Mouse (Mus musculus) kidney, adult 2 months (tissue): Measurements from ENCODE around the gene Rab1a. TPM values are rescaled to one million over a fixed set of nuclear protein-coding genes. Genes with fewer than 3 reads are reported as not detected.

Source experiments
- DNase-seq: peaks from one replicate; pipeline ENCODE4 v3.0.0; 2021
- H3K27ac ChIP-seq: fragments of 200-500 bp; 2 replicates; pipeline ENCODE4 v1.5.1; 2012; ENCODE audit warnings: low read depth, low read length, control low read depth, inconsistent platforms; ENCODE audit not compliant: insufficient read depth
- H3K27me3 ChIP-seq: fragments of 200-500 bp; replicated peaks from 2 replicates; pipeline ENCODE4 v1.6.1; 2012; ENCODE audit warnings: mild to moderate bottlenecking, moderate library complexity, low read length, inconsistent platforms; ENCODE audit not compliant: control insufficient read depth, insufficient read depth
- H3K36me3 ChIP-seq: fragments of 200-500 bp; 2 replicates; pipeline ENCODE4 v1.6.1; 2012; ENCODE audit warnings: mild to moderate bottlenecking, moderate library complexity, low read length, inconsistent platforms; ENCODE audit not compliant: control insufficient read depth, insufficient read depth
- H3K4me1 ChIP-seq: fragments of 200-500 bp; 2 replicates; pipeline ENCODE4 v1.6.1; 2011; ENCODE audit warnings: low read length; ENCODE audit not compliant: control insufficient read depth, insufficient read depth
- H3K4me3 ChIP-seq: fragments of 200-500 bp; 2 replicates; pipeline ENCODE4 v1.5.1; 2011; ENCODE audit warnings: mild to moderate bottlenecking, low read depth, low read length, control low read depth; ENCODE audit not compliant: insufficient read depth
- CTCF ChIP-seq: fragments of 200-500 bp; conservative IDR thresholded peaks from 2 replicates; pipeline ENCODE4 v1.5.1; 2011; ENCODE audit warnings: low read depth, mild to moderate bottlenecking, control low read depth, low read length, moderate library complexity, mixed read lengths; ENCODE audit not compliant: insufficient read depth, insufficient read length
- POLR2A ChIP-seq: fragments of 200-500 bp; IDR thresholded peaks from one replicate; pipeline ENCODE4 v1.6.1; 2011; ENCODE audit warnings: low read depth, low read length, control low read depth
- WGBS: fragments of 180-500 bp; shearing (Covaris S2); methylation state at CpG from one replicate; pipeline ENCODE4 v1.1.7; 2018; 5-methylcytosine and 5-hydroxymethylcytosine counted together
- polyA plus RNA-seq: library from polyadenylated mRNA; depleted of rRNA; stranded (reverse); fragments of >200 nt; gene quantifications from 2 replicates; pipeline ENCODE4 v1.2.3, GENCODE M21; 2012

Rab1a gene
- polyA plus RNA-seq, 1 experiment, result 119 TPM

GRCm38 (mm10) chr11:20243214-20243913 is 42.1 kb downstream of the Rab1a start:
- no peak overlapping the region for H3K4me3 ChIP-seq
- no peaks in the 10 kb centered on the region for H3K36me3 ChIP-seq
- DNase-seq, result peak; percentile 66
- H3K27me3 ChIP-seq, result no peaks in the 10 kb centered on the region
- TF ChIP-seq POLR2A, result no peak
- no peak for TF ChIP-seq CTCF
- H3K4me1 ChIP-seq, result peaks cover 5% of the 10 kb centered on the region
- no peak overlapping the region for H3K27ac ChIP-seq
- 34% methylated on average over 9 of the region's 9 CpGs for WGBS

GRCm38 (mm10) chr11:20244336-20245290 is 43.4 kb downstream of the Rab1a start:
- Histone ChIP-seq H3K4me3 (no peak overlapping the region), H3K27ac (no peak overlapping the region), H3K36me3 (no peaks in the 10 kb centered on the region), H3K4me1 (peaks cover 8% of the 10 kb centered on the region), H3K27me3 (no peaks in the 10 kb centered on the region)
- DNase-seq, result no peak
- TF ChIP-seq CTCF, result peak; percentile 27; the same call in 1 of the 2 replicates
- no peak for TF ChIP-seq POLR2A
- 84% methylated on average over 16 of the region's 16 CpGs for WGBS

GRCm38 (mm10) chr11:20245316-20245715 is 44.1 kb downstream of the Rab1a start:
- Histone ChIP-seq H3K27ac (no peak overlapping the region), H3K27me3 (no peaks in the 10 kb centered on the region), H3K4me3 (no peak overlapping the region), H3K4me1 (peaks cover 8% of the 10 kb centered on the region), H3K36me3 (no peaks in the 10 kb centered on the region)
- WGBS, result 79% methylated on average over 6 of the region's 6 CpGs
- TF ChIP-seq CTCF (no peak), POLR2A (no peak)
- DNase-seq, result no peak

GRCm38 (mm10) chr11:20246616-20247015 is 45.4 kb downstream of the Rab1a start:
- H3K4me3 ChIP-seq, result no peak overlapping the region
- no peaks in the 10 kb centered on the region for H3K36me3 ChIP-seq
- 39% methylated on average over 1 of the region's 1 CpGs for WGBS
- no peaks in the 10 kb centered on the region for H3K27me3 ChIP-seq
- DNase-seq, result no peak
- H3K4me1 ChIP-seq, result peaks cover 8% of the 10 kb centered on the region
- TF ChIP-seq POLR2A (no peak), CTCF (no peak)
- H3K27ac ChIP-seq, result no peak overlapping the region

GRCm38 (mm10) chr11:20247146-20247855 is 46.1 kb downstream of the Rab1a start:
- DNase-seq, result no peak
- H3K27ac ChIP-seq, result no peak overlapping the region
- no peak overlapping the region for H3K4me3 ChIP-seq
- TF ChIP-seq POLR2A, result no peak
- no peak for TF ChIP-seq CTCF
- no peaks in the 10 kb centered on the region for H3K36me3 ChIP-seq
- H3K4me1 ChIP-seq, result peaks cover 8% of the 10 kb centered on the region
- 87% methylated on average over 8 of the region's 8 CpGs for WGBS
- no peaks in the 10 kb centered on the region for H3K27me3 ChIP-seq

GRCm38 (mm10) chr11:20248277-20248676 is 47.0 kb downstream of the Rab1a start:
- no peak for TF ChIP-seq CTCF
- TF ChIP-seq POLR2A, result no peak
- DNase-seq, result peak; percentile 31
- peaks cover 5% of the 10 kb centered on the region; the same call in 1 of the 2 replicates for H3K4me1 ChIP-seq
- H3K36me3 ChIP-seq, result no peaks in the 10 kb centered on the region
- H3K27me3 ChIP-seq, result no peaks in the 10 kb centered on the region
- WGBS, result 23% methylated on average over 4 of the region's 4 CpGs
- 0 out of 2 replicates have a peak overlapping the region, but pooled peaks have one; percentile 28 for H3K27ac ChIP-seq
- H3K4me3 ChIP-seq, result peak overlapping the region; percentile 81
